Mouse (Mus musculus): ENCODE results near the gene Esr2.

DNA sequence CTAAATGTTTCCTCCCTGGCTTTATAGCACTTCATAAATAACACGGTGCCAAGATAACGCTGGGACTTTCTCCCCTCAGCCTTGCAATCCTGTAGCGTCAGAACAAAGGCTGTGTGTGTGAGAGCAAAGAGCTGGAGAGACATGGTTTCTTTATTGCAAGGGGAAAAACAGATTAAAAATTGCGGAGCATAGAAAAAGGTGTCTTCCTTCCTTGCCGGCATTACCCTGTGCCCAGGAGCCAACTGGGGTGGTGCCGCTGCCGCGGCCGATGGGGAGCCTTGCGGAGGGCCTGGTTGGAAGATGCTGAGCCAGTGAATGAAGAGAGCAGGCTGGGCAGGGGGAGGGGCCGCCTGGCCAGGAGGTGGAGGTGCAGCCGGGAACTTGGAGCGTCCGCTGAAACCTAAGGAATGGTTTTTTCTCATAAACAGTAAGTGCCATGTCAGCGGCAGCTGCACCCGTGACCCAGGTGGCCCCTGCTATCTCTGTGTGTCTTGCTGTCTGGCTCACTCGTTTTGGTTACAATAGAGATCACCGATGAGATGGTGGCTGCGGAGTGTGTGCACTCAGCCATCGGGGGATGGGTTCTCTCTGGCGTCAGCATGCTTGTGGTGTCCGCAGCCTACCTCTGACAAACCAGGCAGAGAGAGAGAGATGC lies 95.4 kb downstream of the Esr2 start:
- TF ChIP-seq CTCF (IDR thresholded peaks at IDR 0.05; ENCODE audit: low read depth, low read length) (no peak), POLR2A (IDR thresholded peaks at IDR 0.05; ENCODE audit: insufficient read depth, low read length) (no peak)

All from ES-Bruce4 (cell line).